Mouse (Mus musculus): ENCODE measurements around the gene Bicd1.

The Bicd1 gene

GRCm38 (mm10) chr6:149565720-149566498 lies 157.2 kb downstream of the Bicd1 start:
- peak; percentile 87 for DNase-seq (ENCODE audit: low spot score)

GRCm38 (mm10) chr6:149567219-149567618 lies 158.5 kb downstream of the Bicd1 start:
- DNase-seq (ENCODE audit: low spot score), result no peak

- DNase-seq (ENCODE audit: low spot score), result no peak
Observed at GRCm38 (mm10) chr6:149574288-149574687, 165.6 kb downstream of the Bicd1 start.

GRCm38 (mm10) chr6:149580053-149580452 lies 171.4 kb downstream of the Bicd1 start:
- no peak for DNase-seq (ENCODE audit: low spot score)

- no peak for DNase-seq (ENCODE audit: low spot score)
Observed at GRCm38 (mm10) chr6:149585708-149586504, 177.2 kb downstream of the Bicd1 start.
